Mouse (Mus musculus): ENCODE data around the gene Atf5.

DNA sequence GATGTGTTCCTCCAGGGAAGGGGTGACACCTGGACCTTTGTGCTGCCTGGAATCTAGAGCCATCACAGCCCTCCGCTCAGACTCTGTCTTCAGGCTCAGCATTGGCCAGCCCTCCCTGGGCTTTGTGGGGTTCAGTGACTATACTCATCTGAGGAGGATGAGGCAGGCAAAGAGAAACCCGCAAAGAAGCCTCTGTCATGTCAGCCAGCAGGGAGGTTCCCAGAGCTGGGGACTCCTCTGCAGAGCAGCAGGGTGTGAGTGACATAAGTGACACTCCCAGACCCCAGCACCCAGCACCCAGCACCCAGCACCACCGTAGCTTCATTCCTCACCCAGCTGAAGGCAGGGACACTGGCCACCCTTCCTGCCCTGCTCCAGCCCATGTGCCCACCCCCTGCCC lies 26.9 kb downstream of the Atf5 start:
- TF ChIP-seq MYOD1 (IDR thresholded peaks at IDR 0.05; ENCODE audit: control insufficient read depth in 1 of 3, insufficient read length in 2 of 3, low read depth in 2 of 3) (no peak), POLR2A (IDR thresholded peaks at IDR 0.05; ENCODE audit: insufficient read length, low read depth) (no peak), MAX (IDR thresholded peaks at IDR 0.05; ENCODE audit: low read depth) (no peak), TCF3 (IDR thresholded peaks at IDR 0.05; ENCODE audit: insufficient read length, low read depth) (no peak), USF1 (IDR thresholded peaks at IDR 0.05; ENCODE audit: low read depth) (no peak), E2F4 (IDR thresholded peaks at IDR 0.05; ENCODE audit: insufficient read depth) (no peak), CEBPB (IDR thresholded peaks at IDR 0.05; ENCODE audit: insufficient read depth, poor library complexity, severe bottlenecking) (no peak), TCF12 (IDR thresholded peaks at IDR 0.05; ENCODE audit: insufficient read depth, poor library complexity, severe bottlenecking) (no peak), SRF (IDR thresholded peaks at IDR 0.05; ENCODE audit: control insufficient read depth, insufficient read length, low read depth) (no peak), POLR2AphosphoS2 (IDR thresholded peaks at IDR 0.05; ENCODE audit: insufficient read length, low read depth) (no peak), REST (IDR thresholded peaks at IDR 0.05; ENCODE audit: insufficient read depth, insufficient read length) (no peak), MYOG (IDR thresholded peaks at IDR 0.05; ENCODE audit: control insufficient read depth in 1 of 3, insufficient read depth in 1 of 3, insufficient read length in 2 of 3, low read depth in 2 of 3) (no peak)

Data from myocyte (in vitro differentiated cells).